Mouse (Mus musculus): Measurements from ENCODE around the gene Sdccag8.
"Not testable (repeated sequence)": the region's sequence is repeated elsewhere in the genome, so short reads cannot be mapped to it uniquely, and the experiment has no call there.

Sdccag8 gene

DNA sequence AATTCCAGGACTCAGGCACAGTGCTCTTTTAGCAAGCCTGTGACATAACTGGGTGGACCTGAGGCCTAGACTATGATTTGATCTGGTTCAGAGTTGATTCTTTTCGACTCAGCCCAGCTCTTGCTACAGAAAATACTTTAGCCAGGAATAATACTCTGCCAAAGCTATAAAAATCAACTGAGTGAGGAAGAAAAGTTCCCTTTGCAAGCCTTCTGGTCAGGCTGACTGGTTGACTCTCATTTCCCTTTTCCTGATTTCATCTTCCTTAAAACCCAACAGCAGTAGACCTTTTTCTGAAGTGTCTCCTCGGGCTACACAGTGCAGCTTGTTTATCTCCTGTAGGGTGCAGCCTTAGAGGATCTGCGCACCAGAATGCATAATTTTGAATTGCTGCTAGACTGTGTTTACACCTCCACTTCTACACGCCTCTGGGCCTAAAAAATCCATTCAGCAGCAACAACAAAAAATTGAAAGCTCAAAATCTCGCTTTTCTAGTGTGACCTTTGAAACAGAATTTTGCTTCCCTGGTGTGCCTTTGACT is 13.6 kb downstream of the Sdccag8 start:
- no peak for DNase-seq (ENCODE audit: low read depth, low spot score)

DNA sequence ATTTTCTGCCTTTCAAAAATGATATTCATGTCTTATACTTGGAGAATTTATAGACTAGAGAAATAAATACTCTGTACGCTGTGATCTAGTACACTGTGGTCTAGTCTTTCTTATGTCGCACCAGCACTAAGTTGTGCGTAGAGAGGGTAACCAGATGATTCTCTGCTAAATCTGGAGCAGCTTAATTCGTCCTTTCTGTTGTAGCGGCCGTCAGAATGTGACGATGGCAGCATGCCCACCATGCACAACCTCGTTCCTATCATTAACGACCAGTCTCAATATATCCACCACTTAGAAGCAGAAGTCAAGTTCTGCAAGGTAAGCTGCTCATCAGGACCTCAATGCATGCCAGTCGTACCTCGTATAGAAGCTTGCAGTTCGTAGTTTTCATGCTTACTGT is 14.2 kb downstream of the Sdccag8 start:
- DNase-seq (ENCODE audit: low read depth, low spot score): no peak

DNA sequence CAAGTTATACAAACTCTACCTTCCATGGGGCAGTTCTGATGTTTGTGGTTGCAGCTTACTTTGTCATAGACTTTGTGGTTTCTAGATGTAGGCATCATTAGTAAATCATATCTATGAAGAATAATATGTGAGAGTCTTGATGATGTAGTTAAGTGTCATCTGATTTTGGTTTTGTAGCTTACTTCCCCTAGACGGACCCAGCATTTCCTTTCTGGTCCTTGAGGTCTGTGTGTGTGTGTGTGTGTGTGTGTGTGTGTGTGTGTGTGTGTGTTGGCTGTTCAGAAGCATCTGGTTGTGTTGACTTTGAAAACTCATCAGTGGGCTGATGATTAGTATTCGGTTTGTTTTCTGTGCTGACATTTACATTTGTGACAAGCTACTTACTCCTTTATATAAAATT is 17.6 kb downstream of the Sdccag8 start:
- DNase-seq (ENCODE audit: low read depth, low spot score): no peak

- no peak for DNase-seq (ENCODE audit: low read depth, low spot score)
These were observed 18.1 kb downstream of the Sdccag8 start for GRCm38 (mm10) chr1:176832607-176833006.

GRCm38 (mm10) chr1:176833257-176833656 is 18.8 kb downstream of the Sdccag8 start:
- no peak for DNase-seq (ENCODE audit: low read depth, low spot score)

DNA sequence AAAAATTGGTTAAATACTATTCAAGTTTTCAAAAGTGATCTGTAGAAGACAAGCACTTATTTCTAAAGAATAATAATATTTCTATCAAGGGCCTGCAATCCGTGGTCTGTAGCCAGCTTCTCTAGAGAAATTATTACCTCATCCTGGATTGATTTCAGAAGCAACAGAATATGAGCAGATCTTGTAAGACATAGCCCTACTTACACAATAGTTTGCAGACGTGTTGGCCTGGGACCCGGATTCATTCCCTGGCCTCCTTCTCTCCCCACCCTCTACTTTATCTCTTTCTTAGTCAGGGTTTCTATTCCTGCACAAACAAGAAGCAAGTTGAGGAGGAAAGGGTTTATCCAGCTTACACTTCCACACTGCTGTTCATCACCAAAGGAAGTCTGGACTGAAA is 19.5 kb downstream of the Sdccag8 start:
- DNase-seq (ENCODE audit: low read depth, low spot score): no peak

GRCm38 (mm10) chr1:176834880-176835279 is 20.4 kb downstream of the Sdccag8 start:
- DNase-seq (ENCODE audit: low read depth, low spot score): no peak

DNA sequence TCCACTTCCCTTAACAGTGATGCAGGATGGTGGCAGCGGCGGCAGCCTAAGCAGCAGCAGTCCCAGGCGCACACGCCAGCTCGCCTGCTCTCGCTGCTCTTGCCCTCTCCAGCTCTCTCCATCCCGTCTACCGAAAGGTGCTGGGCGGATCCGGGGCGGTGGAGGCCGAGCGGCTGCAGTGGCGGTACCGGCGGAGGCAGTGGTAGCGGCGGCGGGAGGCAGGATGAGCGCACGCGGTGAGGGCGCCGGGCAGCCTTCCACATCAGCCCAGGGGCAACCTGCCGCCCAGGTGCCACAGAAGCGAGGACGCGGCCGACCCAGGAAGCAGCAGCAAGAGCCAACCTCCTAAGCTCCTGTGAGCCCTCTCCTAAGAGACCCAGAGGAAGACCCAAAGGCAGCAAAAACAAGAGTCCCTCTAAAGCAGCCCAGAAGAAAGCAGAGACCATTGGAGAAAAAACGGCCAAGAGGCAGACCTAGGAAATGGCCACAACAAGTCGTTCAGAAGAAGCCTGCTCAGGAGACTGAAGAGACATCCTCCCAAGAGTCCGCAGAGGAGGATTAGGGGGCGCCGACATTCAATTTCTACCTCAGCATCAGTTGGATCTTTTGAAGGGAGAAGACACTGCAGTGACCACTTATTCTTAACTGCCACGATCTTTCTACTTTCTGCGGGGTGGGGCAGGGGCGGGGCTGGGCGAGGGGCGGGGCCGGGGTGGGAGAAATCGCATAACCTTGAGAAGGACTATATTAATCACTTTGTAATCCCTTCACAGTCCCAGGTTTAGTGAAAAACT is 21.2 kb downstream of the Sdccag8 start:
- no peak for DNase-seq (ENCODE audit: low read depth, low spot score)

GRCm38 (mm10) chr1:176836562-176836961 is 22.1 kb downstream of the Sdccag8 start:
- DNase-seq (ENCODE audit: low read depth, low spot score): not testable (repeated sequence)

DNA sequence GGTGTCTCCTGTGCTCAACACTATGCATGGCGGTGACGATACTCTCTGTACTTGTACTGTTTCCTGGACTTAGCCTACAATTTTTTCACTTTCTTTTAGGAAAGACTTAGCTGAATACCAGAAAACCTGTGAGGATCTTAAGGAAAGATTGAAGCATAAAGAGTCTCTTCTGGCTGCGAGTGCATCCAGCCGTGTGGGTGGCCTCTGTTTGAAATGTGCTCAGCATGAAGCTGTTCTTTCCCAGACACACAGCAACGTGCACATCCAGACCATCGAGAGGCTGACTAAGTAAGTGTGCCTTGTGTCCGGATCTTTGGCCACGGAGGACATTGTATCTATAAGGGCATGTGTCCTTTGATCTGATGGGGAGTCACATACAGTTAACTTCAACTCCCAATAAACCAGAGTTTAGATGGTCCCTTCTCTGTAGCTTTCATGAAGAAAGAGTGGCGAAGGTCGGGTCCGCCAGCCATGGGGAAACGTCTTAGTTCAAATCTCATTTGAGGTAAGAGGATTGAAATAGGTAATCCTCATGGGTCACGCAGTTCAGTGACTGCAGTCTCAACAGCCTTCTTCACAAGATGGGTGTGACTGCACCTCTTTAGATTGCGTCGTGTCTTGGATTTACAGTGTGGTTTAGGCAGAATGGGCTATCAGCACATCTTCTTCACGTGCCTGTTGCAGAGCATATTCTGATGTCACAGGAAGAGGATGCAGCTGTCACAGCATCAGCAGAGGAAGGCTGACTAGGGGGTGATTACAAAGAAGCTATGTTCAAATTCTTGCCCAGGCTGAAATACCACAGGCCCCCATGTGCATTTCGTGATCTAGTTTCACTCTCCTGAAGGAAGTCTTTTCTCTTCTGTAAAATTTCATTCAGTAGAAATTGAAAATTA is 30.9 kb downstream of the Sdccag8 start:
- DNase-seq (ENCODE audit: low read depth, low spot score): peak; percentile 35

GRCm38 (mm10) chr1:176847118-176847859 is 32.8 kb downstream of the Sdccag8 start:
- no peak for DNase-seq (ENCODE audit: low read depth, low spot score)

GRCm38 (mm10) chr1:176848613-176849290 is 34.3 kb downstream of the Sdccag8 start:
- no peak for DNase-seq (ENCODE audit: low read depth, low spot score)

GRCm38 (mm10) chr1:176849377-176849776 is 34.9 kb downstream of the Sdccag8 start:
- DNase-seq (ENCODE audit: low read depth, low spot score): no peak

- DNase-seq (ENCODE audit: low read depth, low spot score): no peak
These were observed 36.9 kb downstream of the Sdccag8 start for GRCm38 (mm10) chr1:176851401-176851800.

- no peak for DNase-seq (ENCODE audit: low read depth, low spot score)
These were observed 38.5 kb downstream of the Sdccag8 start for GRCm38 (mm10) chr1:176852813-176853590.

- peak; percentile 73 for DNase-seq (ENCODE audit: low read depth, low spot score)
These were observed 47.7 kb downstream of the Sdccag8 start for GRCm38 (mm10) chr1:176861981-176862644.

- peak; percentile 54 for DNase-seq (ENCODE audit: low read depth, low spot score)
These were observed 56.0 kb downstream of the Sdccag8 start for GRCm38 (mm10) chr1:176870501-176870900.

DNA sequence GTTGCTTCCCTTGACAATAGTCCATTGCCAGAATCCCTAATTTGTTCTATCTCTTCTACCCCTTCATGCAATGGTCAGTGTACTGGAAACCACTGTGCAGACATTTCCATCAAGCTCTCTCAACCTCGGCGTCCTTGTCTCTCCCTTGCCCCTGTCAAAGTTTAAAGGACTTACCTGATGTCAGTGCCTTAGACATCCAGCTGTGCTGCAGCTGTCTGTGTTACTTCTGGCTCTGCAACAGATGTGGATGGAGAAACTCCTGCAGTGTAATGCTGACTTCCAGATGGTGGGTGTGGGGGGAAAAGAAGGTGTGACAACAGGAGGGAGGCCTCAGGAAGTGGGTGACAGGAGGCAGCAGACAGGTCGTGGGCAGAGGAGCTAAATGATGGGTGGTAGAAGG is 57.5 kb downstream of the Sdccag8 start:
- no peak for DNase-seq (ENCODE audit: low read depth, low spot score)

- DNase-seq (ENCODE audit: low read depth, low spot score): no peak
These were observed 59.0 kb downstream of the Sdccag8 start for GRCm38 (mm10) chr1:176873463-176873862.

DNA sequence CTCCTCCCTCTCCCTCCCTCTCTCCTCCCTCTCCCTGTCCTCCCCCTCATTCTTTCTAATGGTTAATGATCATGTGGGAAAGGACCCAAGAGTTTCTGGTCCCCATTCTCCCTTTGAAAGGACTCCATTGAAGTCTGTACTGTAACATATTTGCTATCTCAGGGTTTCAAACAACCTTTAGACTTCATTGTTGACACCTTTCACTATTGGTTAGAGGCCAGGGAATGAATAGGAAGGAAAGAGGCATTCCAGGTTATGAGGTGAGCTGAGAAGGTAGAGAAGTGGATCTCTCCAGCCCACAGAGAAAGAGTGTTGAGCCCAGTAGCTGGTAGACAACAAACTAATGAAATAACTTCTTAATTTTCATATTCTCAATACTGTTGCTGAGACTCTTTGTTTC is 59.7 kb downstream of the Sdccag8 start:
- DNase-seq (ENCODE audit: low read depth, low spot score): no peak
